Mouse (Mus musculus): ENCODE measurements at regions not wholly inside any gene's neighbourhood (a gene's known extent, or its start where the extent isn't known, plus 50 kb on each side); places are given as distances from the start of the nearest gene placed in this dataset.

GRCm38 (mm10) chr10:122291611-122292010 lies 156.7 kb upstream of the Avpr1a start:
- Histone ChIP-seq H3K4me1 (ENCODE audit: control insufficient read depth, insufficient read depth, low read length) (no peaks in the 10 kb centered on the region), H3K4me3 (replicated peaks; ENCODE audit: extremely low read depth, low read depth, low read length) (no peak overlapping the region)
- DNase-seq = no peak
- WGBS = 57% methylated on average over 2 of the region's 2 CpGs
- TF ChIP-seq POLR2A (IDR thresholded peaks at IDR 0.05; ENCODE audit: borderline replicate concordance, extremely low read depth, low read depth, low read length) (no peak), CTCF (IDR thresholded peaks at IDR 0.05; ENCODE audit: insufficient read depth, low read length) (no peak)

- no peak for DNase-seq
- no peaks in the 10 kb centered on the region for H3K4me1 ChIP-seq (ENCODE audit: control insufficient read depth, insufficient read depth, low read length)
- TF ChIP-seq CTCF (IDR thresholded peaks at IDR 0.05; ENCODE audit: insufficient read depth, low read length) = no peak
- no peak overlapping the region for H3K4me3 ChIP-seq (replicated peaks; ENCODE audit: extremely low read depth, low read depth, low read length)
- 64% methylated on average over 5 of the region's 5 CpGs for WGBS
Measured at GRCm38 (mm10) chr10:122291091-122291490, 157.2 kb upstream of the Avpr1a start.

- 54% methylated on average over 1 of the region's 1 CpGs for WGBS
- DNase-seq = no peak
- TF ChIP-seq CTCF (IDR thresholded peaks at IDR 0.05; ENCODE audit: insufficient read depth, low read length) (no peak), POLR2A (IDR thresholded peaks at IDR 0.05; ENCODE audit: borderline replicate concordance, extremely low read depth, low read depth, low read length) (no peak)
- Histone ChIP-seq H3K4me1 (ENCODE audit: control insufficient read depth, insufficient read depth, low read length) (no peaks in the 10 kb centered on the region), H3K4me3 (replicated peaks; ENCODE audit: extremely low read depth, low read depth, low read length) (no peak overlapping the region)
Measured at GRCm38 (mm10) chr10:122274885-122275284, 173.4 kb upstream of the Avpr1a start.

- 36% methylated on average over 3 of the region's 3 CpGs for WGBS
- DNase-seq = no peak
- H3K4me3 ChIP-seq (replicated peaks; ENCODE audit: extremely low read depth, low read depth, low read length) = no peak overlapping the region
- TF ChIP-seq POLR2A (IDR thresholded peaks at IDR 0.05; ENCODE audit: borderline replicate concordance, extremely low read depth, low read depth, low read length) (no peak), CTCF (IDR thresholded peaks at IDR 0.05; ENCODE audit: insufficient read depth, low read length) (no peak)
- H3K4me1 ChIP-seq (ENCODE audit: control insufficient read depth, insufficient read depth, low read length) = no peaks in the 10 kb centered on the region
Measured at GRCm38 (mm10) chr10:122274181-122274580, 174.1 kb upstream of the Avpr1a start.

- H3K4me3 ChIP-seq (replicated peaks; ENCODE audit: extremely low read depth, low read depth, low read length) = no peak overlapping the region
- DNase-seq = no peak
- 25% methylated on average over 1 of the region's 1 CpGs for WGBS
- TF ChIP-seq POLR2A (IDR thresholded peaks at IDR 0.05; ENCODE audit: borderline replicate concordance, extremely low read depth, low read depth, low read length) (no peak), CTCF (IDR thresholded peaks at IDR 0.05; ENCODE audit: insufficient read depth, low read length) (no peak)
- H3K4me1 ChIP-seq (ENCODE audit: control insufficient read depth, insufficient read depth, low read length) = no peaks in the 10 kb centered on the region
Measured at GRCm38 (mm10) chr10:122264070-122264469, 166.9 kb upstream of the Rxylt1 start.

GRCm38 (mm10) chr10:122259354-122259753 lies 162.2 kb upstream of the Rxylt1 start:
- 58% methylated on average over 4 of the region's 4 CpGs for WGBS
- no peak for DNase-seq
- Histone ChIP-seq H3K4me1 (ENCODE audit: control insufficient read depth, insufficient read depth, low read length) (no peaks in the 10 kb centered on the region), H3K4me3 (replicated peaks; ENCODE audit: extremely low read depth, low read depth, low read length) (no peak overlapping the region)
- TF ChIP-seq POLR2A (IDR thresholded peaks at IDR 0.05; ENCODE audit: borderline replicate concordance, extremely low read depth, low read depth, low read length) (no peak), CTCF (IDR thresholded peaks at IDR 0.05; ENCODE audit: insufficient read depth, low read length) (no peak)

GRCm38 (mm10) chr10:122258711-122259110 lies 161.5 kb upstream of the Rxylt1 start:
- DNase-seq = no peak
- TF ChIP-seq CTCF (IDR thresholded peaks at IDR 0.05; ENCODE audit: insufficient read depth, low read length) (no peak), POLR2A (IDR thresholded peaks at IDR 0.05; ENCODE audit: borderline replicate concordance, extremely low read depth, low read depth, low read length) (no peak)
- no peak overlapping the region for H3K4me3 ChIP-seq (replicated peaks; ENCODE audit: extremely low read depth, low read depth, low read length)
- 74% methylated on average over 3 of the region's 3 CpGs for WGBS
- H3K4me1 ChIP-seq (ENCODE audit: control insufficient read depth, insufficient read depth, low read length) = no peaks in the 10 kb centered on the region

GRCm38 (mm10) chr10:122231818-122232217 lies 134.6 kb upstream of the Rxylt1 start:
- H3K4me3 ChIP-seq (replicated peaks; ENCODE audit: extremely low read depth, low read depth, low read length) = no peak overlapping the region
- WGBS = 87% methylated on average over 7 of the region's 7 CpGs
- DNase-seq = no peak
- TF ChIP-seq CTCF (IDR thresholded peaks at IDR 0.05; ENCODE audit: insufficient read depth, low read length) = no peak
- no peak for TF ChIP-seq POLR2A (IDR thresholded peaks at IDR 0.05; ENCODE audit: borderline replicate concordance, extremely low read depth, low read depth, low read length)
- no peaks in the 10 kb centered on the region; the same call in 1 of the 2 replicates for H3K4me1 ChIP-seq (ENCODE audit: control insufficient read depth, insufficient read depth, low read length)

GRCm38 (mm10) chr10:122230746-122231145 lies 133.6 kb upstream of the Rxylt1 start:
- Histone ChIP-seq H3K4me1 (ENCODE audit: control insufficient read depth, insufficient read depth, low read length) (no peaks in the 10 kb centered on the region; the same call in 1 of the 2 replicates), H3K4me3 (replicated peaks; ENCODE audit: extremely low read depth, low read depth, low read length) (no peak overlapping the region)
- 35% methylated on average over 11 of the region's 11 CpGs for WGBS
- TF ChIP-seq POLR2A (IDR thresholded peaks at IDR 0.05; ENCODE audit: borderline replicate concordance, extremely low read depth, low read depth, low read length) (no peak), CTCF (IDR thresholded peaks at IDR 0.05; ENCODE audit: insufficient read depth, low read length) (no peak)
- no peak for DNase-seq

- DNase-seq = no peak
- WGBS = 96% methylated on average over 8 of the region's 8 CpGs
- Histone ChIP-seq H3K4me3 (replicated peaks; ENCODE audit: extremely low read depth, low read depth, low read length) (no peak overlapping the region), H3K4me1 (ENCODE audit: control insufficient read depth, insufficient read depth, low read length) (no peaks in the 10 kb centered on the region; the same call in 1 of the 2 replicates)
- TF ChIP-seq CTCF (IDR thresholded peaks at IDR 0.05; ENCODE audit: insufficient read depth, low read length) (no peak), POLR2A (IDR thresholded peaks at IDR 0.05; ENCODE audit: borderline replicate concordance, extremely low read depth, low read depth, low read length) (no peak)
Measured at GRCm38 (mm10) chr10:122225679-122226078, 128.5 kb upstream of the Rxylt1 start.

Data from lung, adult 2 months (tissue).